Mouse (Mus musculus) adrenal gland, adult 10 weeks (tissue): ENCODE results near the gene Cant1. TPM values are rescaled to one million over a fixed set of nuclear protein-coding genes. Genes with fewer than 3 reads are reported as not detected.

Experiments used
- polyA plus RNA-seq: library from polyadenylated mRNA; stranded (reverse); fragments of 350-450 nt; fragmentation: Illumina TruSeq; extraction: RNeasy Lipid Tissue Mini Kit (QIAGEN cat#74804); gene quantifications from one replicate; pipeline ENCODE4 v1.2.3, GENCODE M21; 2014; ENCODE audit warnings: low read depth, low replicate concordance

Cant1 gene
- polyA plus RNA-seq, result 4.8 TPM

DNA sequence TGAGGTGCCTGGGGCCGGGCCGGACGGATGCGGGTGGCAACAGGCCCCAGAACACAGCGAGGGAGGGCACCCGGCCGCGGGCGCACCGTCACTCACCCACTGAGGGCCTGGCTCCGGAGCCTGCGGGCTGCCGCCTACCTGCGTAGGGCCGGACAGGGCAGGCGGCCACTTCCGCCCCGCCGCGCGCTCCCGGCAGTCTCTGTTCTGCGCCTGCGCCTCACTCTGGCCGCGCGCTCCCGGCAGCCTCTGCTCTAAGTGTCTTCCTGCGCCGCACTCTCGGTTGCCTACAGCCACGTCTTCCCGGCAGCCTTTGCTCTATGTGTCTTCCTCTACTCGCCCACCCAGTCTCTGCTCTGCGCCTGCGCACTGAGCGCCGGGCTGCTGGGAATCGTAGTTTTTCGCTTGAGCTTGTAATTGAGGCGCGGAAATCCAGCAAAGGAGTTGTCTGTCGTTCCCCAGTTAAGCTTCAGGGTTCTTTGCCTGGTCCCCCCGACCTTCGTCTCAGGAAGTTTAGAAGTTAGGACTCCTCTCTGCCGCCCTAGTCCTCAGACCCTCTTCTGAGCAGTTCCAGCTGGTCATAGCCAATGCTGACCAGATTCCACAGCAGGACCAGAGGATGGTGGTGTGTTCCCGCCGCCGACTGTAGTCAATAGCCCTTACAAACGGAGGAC, at the start of gene Cant1:
Cant1 (minus strand) TSS at position 253 of the 671 bp plus-strand sequence.

DNA sequence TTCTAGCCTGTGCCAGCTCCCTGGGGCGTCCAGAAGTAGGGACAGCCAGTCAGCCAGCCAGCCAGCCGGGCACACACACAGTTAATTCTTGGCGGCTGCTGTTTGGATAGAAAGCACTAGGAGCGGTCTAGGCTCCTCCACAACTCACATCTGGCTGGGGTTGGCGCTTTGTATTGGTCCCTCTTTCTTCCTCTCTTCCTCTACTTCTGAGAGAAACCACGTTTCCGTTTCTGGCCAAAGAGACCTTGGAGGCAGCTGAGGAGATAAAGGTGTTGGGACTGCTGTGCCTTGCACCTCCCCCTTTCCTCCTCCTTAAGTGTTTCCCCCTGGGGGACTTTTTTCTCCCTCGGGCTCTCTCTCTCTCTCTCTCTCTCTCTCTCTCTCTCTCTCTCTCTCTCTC, 9.1 kb upstream of the Cant1 start, which contains the start of gene C1qtnf1:
C1qtnf1 (plus strand) TSS at position 218 of the 400 bp plus-strand sequence.

DNA sequence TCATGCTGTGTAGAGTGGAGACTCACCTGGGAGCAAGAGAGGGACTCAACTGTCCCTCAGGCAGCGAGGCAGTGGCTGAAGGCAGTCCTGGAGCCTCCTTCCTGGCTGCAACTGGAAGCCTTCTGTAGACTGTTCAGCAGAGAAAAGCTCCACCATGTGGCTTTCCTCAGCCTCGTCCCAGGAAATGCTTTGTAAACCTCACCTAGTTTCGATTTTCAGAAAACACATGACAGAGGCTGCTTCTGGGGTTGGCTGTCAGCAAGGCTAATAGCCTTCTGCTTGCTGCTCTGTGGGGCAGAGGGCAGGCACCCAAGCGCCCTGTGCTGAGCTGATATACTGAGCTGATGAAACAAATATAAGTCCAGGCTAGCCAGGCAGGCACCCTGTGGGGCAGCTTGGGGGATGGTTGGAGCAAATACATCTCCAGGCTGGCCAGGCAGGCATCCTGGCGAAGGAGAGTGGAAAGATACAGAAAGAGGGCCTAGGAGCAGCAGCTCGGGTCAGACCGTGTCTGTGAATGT, 17.1 kb downstream of the Cant1 start, which contains the start of gene Lgals3bp:
Lgals3bp (minus strand) TSS at position 333 of the 521 bp plus-strand sequence.

Other genes with a start within 250 kb of the Cant1 start
- gene Cyth1, start 170.5 kb downstream of the Cant1 start, polyA plus RNA-seq, result 37.4 TPM
- gene Usp36, start 128.8 kb downstream of the Cant1 start, polyA plus RNA-seq, result 3.4 TPM
- gene Cep295nl, start 76.6 kb downstream of the Cant1 start, polyA plus RNA-seq, result not detected
- gene Timp2, start 63.3 kb downstream of the Cant1 start, polyA plus RNA-seq, result 85.3 TPM
- 39.3 TPM for gene Lgals3bp, start 17.0 kb downstream of the Cant1 start, polyA plus RNA-seq
- 5.8 TPM for gene C1qtnf1, start 9.1 kb upstream of the Cant1 start, polyA plus RNA-seq
- 0.47 TPM for gene Engase, start 57.7 kb upstream of the Cant1 start, polyA plus RNA-seq